Comparison of ENCODE assay signal across 9 mouse cellular contexts in genomic region chr11:68724117-68724516, GRCm38 (mm10). TPM values are rescaled to one million over a fixed set of nuclear protein-coding genes. Genes with fewer than 3 reads are reported as not detected.
DNase-seq lines count a peak whose midpoint lies in the region; ATAC-seq lines count a peak whose summit lies in the region.
"Had no signal": no experiment of that assay in that cellular context is flagged by ENCODE, and none has a peak within 500 bp of the region (broad histone marks: within the 10 kb centered on the region; RNA-seq: fewer than 3 reads in every experiment).

No protein-coding gene starts in this region.

- H3K27ac ChIP-seq in midbrain, embryonic 14.5 days (replicated peaks; ENCODE audit: low read depth, low read length): no peak overlapping the region
- H3K27ac ChIP-seq in midbrain, embryonic 13.5 days: no peak overlapping the region

- no peak overlapping the region for H3K4me3 ChIP-seq in midbrain, embryonic 14.5 days (replicated peaks; ENCODE audit: low read depth, low read length)
- H3K4me3 ChIP-seq in midbrain, embryonic 13.5 days (replicated peaks): no peak overlapping the region
- H3K4me3 ChIP-seq: myocyte had no signal

- no peak overlapping the region for H3K9ac ChIP-seq in midbrain, embryonic 14.5 days (replicated peaks; ENCODE audit: low read length)
- no peak overlapping the region for H3K9ac ChIP-seq in midbrain, embryonic 13.5 days (replicated peaks)

- H3K4me2 ChIP-seq in midbrain, embryonic 14.5 days (ENCODE audit: low read length): no peak overlapping the region
- no peak overlapping the region for H3K4me2 ChIP-seq in midbrain, embryonic 13.5 days (replicated peaks)

- peaks cover 47% of the 10 kb centered on the region for H3K36me3 ChIP-seq in midbrain, embryonic 14.5 days (ENCODE audit: control insufficient read depth, insufficient read depth, low read length)
- H3K36me3 ChIP-seq in midbrain, embryonic 13.5 days: peaks cover 51% of the 10 kb centered on the region
- no peaks in the 10 kb centered on the region for H3K36me3 ChIP-seq in splenic B cell, adult 2 months (ENCODE audit: control insufficient read depth, insufficient read depth, low read length, poor library complexity, severe bottlenecking)

- DNase-seq in embryo, embryonic 10.5 days (ENCODE audit: low spot score): peak; percentile 21
- DNase-seq in embryo, embryonic 9.5 days (ENCODE audit: extremely low spot score): no peak
- peak; percentile 19 for DNase-seq in midbrain, embryonic 14.5 days
- DNase-seq in c-Kit-positive CD71-positive TER-119-negative erythroid progenitor cells, embryonic 14.5 days (ENCODE audit: low read depth): peak; percentile 14
- DNase-seq in splenic B cell, adult 2 months (ENCODE audit: low read depth, low spot score): peak; percentile 25
- no peak for DNase-seq in cerebellum, adult 9-11 months
- no peak for DNase-seq in right cerebral cortex, postnatal 14 days

- no peaks in the 10 kb centered on the region for H3K9me3 ChIP-seq in midbrain, embryonic 14.5 days (ENCODE audit: control insufficient read depth, low read length)
- no peaks in the 10 kb centered on the region for H3K9me3 ChIP-seq in midbrain, embryonic 13.5 days

- H3K4me1 ChIP-seq in midbrain, embryonic 14.5 days (ENCODE audit: control insufficient read depth, insufficient read depth, low read length): no peaks in the 10 kb centered on the region; the same call in 1 of the 2 replicates
- peaks cover 8% of the 10 kb centered on the region for H3K4me1 ChIP-seq in midbrain, embryonic 13.5 days (replicated peaks)

- ATAC-seq in midbrain, embryonic 14.5 days (ENCODE audit: low FRiP score, low TSS enrichment): no peak
- no peak for ATAC-seq in midbrain, embryonic 13.5 days

- H3K27me3 ChIP-seq in midbrain, embryonic 14.5 days (ENCODE audit: control insufficient read depth, insufficient read depth, low read length): no peaks in the 10 kb centered on the region
- H3K27me3 ChIP-seq in midbrain, embryonic 13.5 days: no peaks in the 10 kb centered on the region
- no peaks in the 10 kb centered on the region; the same call in 1 of the 2 replicates for H3K27me3 ChIP-seq in splenic B cell, adult 2 months (ENCODE audit: control insufficient read depth, insufficient read depth, low read length, poor library complexity, severe bottlenecking)

RNA-seq across cellular contexts. Expression of gene Myh10, which starts 32.8 kb away (rescaled TPM):
- polyA plus RNA-seq in midbrain, embryonic 14.5 days (2014; fragmentation: Nextera tagmentation; extraction: Ambion mirVana): 96.4 and 107 TPM in 2 replicates
- polyA plus RNA-seq in midbrain, embryonic 13.5 days (2015; fragmentation: Nextera tagmentation; extraction: Ambion mirVana): 109 TPM in 2 replicates

Comparison
In these comparisons a context has a peak if more than half of its experiments do, and no peak if none do; other contexts are left out.
1. DNase-seq: peak in embryo, embryonic 10.5 days (single experiment), midbrain, embryonic 14.5 days (single experiment), c-Kit-positive CD71-positive TER-119-negative erythroid progenitor cells, embryonic 14.5 days (single experiment) and splenic B cell, adult 2 months (single experiment); none in embryo, embryonic 9.5 days (single experiment), cerebellum, adult 9-11 months (single experiment) and right cerebral cortex, postnatal 14 days (single experiment).